Mouse (Mus musculus) hindlimb bud, embryonic 11.5 days (tissue): ENCODE data around the gene Plscr2.

Experiments
- DNase-seq: peaks from one replicate; pipeline ENCODE4 v3.0.0-alpha.2; 2012; ENCODE audit warnings: low read depth, low spot score; ENCODE audit errors: extremely low spot score

The Plscr2 gene

DNA sequence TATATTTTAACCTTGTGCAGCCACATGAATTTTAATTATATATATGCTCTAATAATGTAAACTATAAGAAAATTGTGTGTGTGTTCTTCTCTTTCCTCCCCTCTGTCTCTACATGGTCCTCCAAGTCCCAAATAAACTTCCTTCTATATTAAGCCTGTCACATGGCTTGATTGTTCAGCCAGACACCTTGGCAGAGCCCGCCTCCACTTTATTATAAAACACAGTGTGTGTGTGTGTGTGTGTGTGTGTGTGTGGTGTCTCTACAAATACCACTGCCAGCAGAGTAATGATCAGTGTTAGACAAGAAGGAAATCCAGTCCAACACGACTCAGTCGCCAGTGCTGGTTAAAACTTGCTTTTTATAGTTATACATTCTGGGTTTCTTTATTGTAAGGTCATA is 62.3 kb downstream of the Plscr2 start:
- DNase-seq, result no peak

DNA sequence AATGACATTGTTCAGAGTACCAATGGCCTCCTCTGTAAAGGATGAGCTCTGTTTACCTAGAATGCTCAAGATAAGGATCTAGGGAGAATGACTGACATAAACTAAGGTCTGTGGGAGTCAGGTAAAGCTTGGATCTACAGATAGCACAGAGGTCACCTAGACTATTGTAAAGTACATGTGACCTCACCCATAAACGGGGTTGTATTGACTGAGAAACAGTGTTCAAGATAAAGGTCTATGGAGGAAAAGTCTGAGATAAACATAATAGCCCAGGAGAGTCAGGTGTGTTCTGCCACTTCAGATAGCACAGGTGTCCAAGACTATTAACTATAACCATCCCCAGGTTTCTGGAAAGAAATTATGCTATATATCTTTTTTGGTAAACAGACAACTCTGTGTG is 63.6 kb downstream of the Plscr2 start:
- DNase-seq, result no peak
